Mouse (Mus musculus) MEL (cell line): ENCODE measurements at regions not wholly inside any gene's neighbourhood (a gene's known extent, or its start where the extent isn't known, plus 50 kb on each side); places are given as distances from the start of the nearest gene placed in this dataset.
A peak's percentile ranks its signal among the peaks of the same experiment; 100 is the strongest.

Experiments used
- DNase-seq: peaks from one replicate; pipeline ENCODE4 v3.0.0; 2011; ENCODE audit warnings: low read depth, low spot score
- H3K27ac ChIP-seq: 2 replicates; pipeline ENCODE4 v1.5.1; 2012; ENCODE audit warnings: low read depth, mild to moderate bottlenecking, control low read depth, low read length, moderate library complexity; ENCODE audit not compliant: control insufficient read depth
- H3K27me3 ChIP-seq, 2 experiments: fragments of 150-350 bp in 1 of 2; sonication (generic) in 1 of 2; 2 replicates each; pipeline ENCODE4 v1.6.1; 2012; ENCODE audit warnings: low read length in 2 of 2, mild to moderate bottlenecking in 2 of 2, improper control_type of control experiment in 1 of 2, moderate library complexity in 1 of 2; ENCODE audit not compliant: insufficient read depth in 2 of 2, control insufficient read depth in 1 of 2
- H3K36me3 ChIP-seq, 2 experiments: 2 replicates each; pipeline ENCODE4 v1.6.1; 2012 to 2014; ENCODE audit warnings: low read length in 2 of 2, improper control_type of control experiment in 1 of 2, inconsistent platforms in 1 of 2, mild to moderate bottlenecking in 1 of 2; ENCODE audit not compliant: insufficient read depth in 2 of 2, control insufficient read depth in 1 of 2
- H3K4me1 ChIP-seq, 2 experiments: fragments of 150-350 bp in 1 of 2; sonication (generic) in 1 of 2; 2 replicates each; pipeline ENCODE4 v1.6.1; 2012; ENCODE audit warnings: low read length in 2 of 2, improper control_type of control experiment in 1 of 2, mild to moderate bottlenecking in 1 of 2; ENCODE audit not compliant: insufficient read depth in 2 of 2, control insufficient read depth in 1 of 2
- H3K4me3 ChIP-seq, 2 experiments: fragments of 150-350 bp in 1 of 2; sonication (generic) in 1 of 2; 2 replicates each; pipeline ENCODE4 v1.5.1; 2012; ENCODE audit warnings: low read depth in 2 of 2, low read length in 2 of 2, mild to moderate bottlenecking in 2 of 2, moderate library complexity in 2 of 2, control low read depth in 1 of 2, improper control_type of control experiment in 1 of 2; ENCODE audit not compliant: control insufficient read depth in 1 of 2, insufficient read depth in 1 of 2
- H3K79me2 ChIP-seq: 2 replicates; pipeline ENCODE4 v1.6.1; 2012; ENCODE audit warnings: mild to moderate bottlenecking, low read length, moderate library complexity; ENCODE audit not compliant: control insufficient read depth, poor library complexity, insufficient read depth
- H3K9ac ChIP-seq: 2 replicates; pipeline ENCODE4 v1.6.1; 2012; ENCODE audit warnings: low read depth, mild to moderate bottlenecking, control low read depth, low read length, moderate library complexity; ENCODE audit not compliant: control insufficient read depth, poor library complexity, severe bottlenecking
- H3K9me3 ChIP-seq: fragments of 150-350 bp; sonication (generic); replicated peaks from 2 replicates; pipeline ENCODE4 v1.6.1; 2012; ENCODE audit warnings: mild to moderate bottlenecking, low read length, improper control_type of control experiment, moderate library complexity; ENCODE audit not compliant: insufficient read depth
- BHLHE40 ChIP-seq: IDR thresholded peaks from 2 replicates; pipeline ENCODE4 v1.6.1; 2012; ENCODE audit warnings: low read depth, mild to moderate bottlenecking, inconsistent platforms, low read length, improper control_type of control experiment, borderline replicate concordance
- CHD1 ChIP-seq: IDR thresholded peaks from 2 replicates; pipeline ENCODE4 v1.6.1; 2012; ENCODE audit warnings: low read depth, mild to moderate bottlenecking, inconsistent platforms, low read length, improper control_type of control experiment
- CHD2 ChIP-seq: IDR thresholded peaks from 2 replicates; pipeline ENCODE4 v1.6.1; 2011; ENCODE audit warnings: low read length, improper control_type of control experiment
- CTCF ChIP-seq, 3 experiments: IDR thresholded peaks in 2 of 3; conservative IDR thresholded peaks in 1 of 3; 2 replicates each; pipeline ENCODE4 v1.5.1; 2011 to 2012; ENCODE audit warnings: low read length in 3 of 3, low read depth in 2 of 3, mild to moderate bottlenecking in 2 of 3, improper control_type of control experiment in 1 of 3, inconsistent platforms in 1 of 3, mixed read lengths in 1 of 3, moderate library complexity in 1 of 3; ENCODE audit not compliant: control insufficient read depth in 1 of 3, insufficient read depth in 1 of 3, poor library complexity in 1 of 3, severe bottlenecking in 1 of 3
- ELF1 ChIP-seq: IDR thresholded peaks from 2 replicates; pipeline ENCODE4 v1.6.1; 2014; ENCODE audit warnings: low read depth, mild to moderate bottlenecking, inconsistent platforms, low read length, improper control_type of control experiment, moderate library complexity
- EP300 ChIP-seq, 2 experiments: IDR thresholded peaks; 2 replicates each; pipeline ENCODE4 v1.6.1; 2011; ENCODE audit warnings: improper control_type of control experiment in 2 of 2, low read length in 2 of 2, low read depth in 1 of 2, mild to moderate bottlenecking in 1 of 2
- GABPA ChIP-seq: IDR thresholded peaks from 2 replicates; pipeline ENCODE4 v1.6.1; 2012; ENCODE audit warnings: low read depth, mild to moderate bottlenecking, inconsistent platforms, low read length, improper control_type of control experiment, moderate library complexity
- HCFC1 ChIP-seq: IDR thresholded peaks from 2 replicates; pipeline ENCODE4 v1.6.1; 2012; ENCODE audit warnings: low read depth, mild to moderate bottlenecking, inconsistent platforms, low read length, improper control_type of control experiment, moderate library complexity
- JUND ChIP-seq: IDR thresholded peaks from 2 replicates; pipeline ENCODE4 v1.6.1; 2011; ENCODE audit warnings: low read depth, mild to moderate bottlenecking, improper control_type of control experiment, low read length
- KAT2A ChIP-seq: conservative IDR thresholded peaks from 2 replicates; pipeline ENCODE4 v1.6.1; 2012; ENCODE audit warnings: low read depth, low read length, improper control_type of control experiment, inconsistent platforms
- MAFK ChIP-seq: IDR thresholded peaks from 2 replicates; pipeline ENCODE4 v1.6.1; 2011; ENCODE audit warnings: low read depth, mild to moderate bottlenecking, low read length, improper control_type of control experiment, borderline replicate concordance
- MAX ChIP-seq: IDR thresholded peaks from 2 replicates; pipeline ENCODE4 v1.6.1; 2011; ENCODE audit warnings: low read length, improper control_type of control experiment
- MAZ ChIP-seq: IDR thresholded peaks from 2 replicates; pipeline ENCODE4 v1.6.1; 2012; ENCODE audit warnings: low read depth, mild to moderate bottlenecking, inconsistent platforms, low read length, improper control_type of control experiment
- MEF2A ChIP-seq: IDR thresholded peaks from 2 replicates; pipeline ENCODE4 v1.6.1; 2014; ENCODE audit warnings: low read depth, mild to moderate bottlenecking, inconsistent platforms, low read length, improper control_type of control experiment; ENCODE audit not compliant: poor library complexity, insufficient replicate concordance, severe bottlenecking; ENCODE audit errors: extremely low read depth
- MXI1 ChIP-seq: IDR thresholded peaks from 2 replicates; pipeline ENCODE4 v1.6.1; 2011; ENCODE audit warnings: mild to moderate bottlenecking, low read depth, low read length, improper control_type of control experiment
- MYB ChIP-seq: IDR thresholded peaks from 2 replicates; pipeline ENCODE4 v1.6.1; 2011; ENCODE audit warnings: mild to moderate bottlenecking, low read depth, low read length, improper control_type of control experiment
- POLR2A ChIP-seq, 2 experiments: IDR thresholded peaks; 2 replicates each; pipeline ENCODE4 v1.6.1; 2011 to 2012; ENCODE audit warnings: low read length in 2 of 2, mild to moderate bottlenecking in 2 of 2, control low read depth in 1 of 2, improper control_type of control experiment in 1 of 2, low read depth in 1 of 2, moderate library complexity in 1 of 2; ENCODE audit not compliant: control insufficient read depth in 1 of 2, insufficient read depth in 1 of 2, poor library complexity in 1 of 2
- POLR2AphosphoS2 ChIP-seq: IDR thresholded peaks from 2 replicates; pipeline ENCODE4 v1.6.1; 2011; ENCODE audit warnings: low read length, improper control_type of control experiment
- POLR2AphosphoS5 ChIP-seq: IDR thresholded peaks from 2 replicates; pipeline ENCODE4 v1.6.1; 2012; ENCODE audit warnings: low read depth, borderline replicate concordance, mild to moderate bottlenecking, inconsistent platforms, low read length, moderate library complexity, mixed read lengths
- RCOR1 ChIP-seq: IDR thresholded peaks from 2 replicates; pipeline ENCODE4 v1.6.1; 2012; ENCODE audit warnings: low read depth, mild to moderate bottlenecking, inconsistent platforms, low read length, improper control_type of control experiment
- SIN3A ChIP-seq: IDR thresholded peaks from 2 replicates; pipeline ENCODE4 v1.6.1; 2012; ENCODE audit warnings: low read length, improper control_type of control experiment, inconsistent platforms
- SMC3 ChIP-seq: IDR thresholded peaks from 2 replicates; pipeline ENCODE4 v1.6.1; 2011; ENCODE audit warnings: low read depth, low read length, improper control_type of control experiment
- TBP ChIP-seq: IDR thresholded peaks from 2 replicates; pipeline ENCODE4 v1.8.0; 2011; ENCODE audit warnings: low read depth, low read length, improper control_type of control experiment
- TCF12 ChIP-seq: IDR thresholded peaks from 2 replicates; pipeline ENCODE4 v1.6.1; 2014; ENCODE audit warnings: low read depth, mild to moderate bottlenecking, inconsistent platforms, low read length, improper control_type of control experiment, moderate library complexity
- USF1 ChIP-seq: IDR thresholded peaks from 2 replicates; pipeline ENCODE4 v1.6.1; 2014; ENCODE audit warnings: low read depth, mild to moderate bottlenecking, inconsistent platforms, low read length, improper control_type of control experiment, moderate library complexity
- USF2 ChIP-seq, 2 experiments: IDR thresholded peaks; 2 replicates each; pipeline ENCODE4 v1.6.1; 2011 to 2012; ENCODE audit warnings: improper control_type of control experiment in 2 of 2, low read length in 2 of 2, borderline replicate concordance in 1 of 2, inconsistent platforms in 1 of 2, low read depth in 1 of 2, mild to moderate bottlenecking in 1 of 2; ENCODE audit not compliant: insufficient read depth in 1 of 2
- ZNF384 ChIP-seq: IDR thresholded peaks from 2 replicates; pipeline ENCODE4 v1.6.1; 2012; ENCODE audit warnings: low read depth, mild to moderate bottlenecking, inconsistent platforms, low read length, improper control_type of control experiment

DNA sequence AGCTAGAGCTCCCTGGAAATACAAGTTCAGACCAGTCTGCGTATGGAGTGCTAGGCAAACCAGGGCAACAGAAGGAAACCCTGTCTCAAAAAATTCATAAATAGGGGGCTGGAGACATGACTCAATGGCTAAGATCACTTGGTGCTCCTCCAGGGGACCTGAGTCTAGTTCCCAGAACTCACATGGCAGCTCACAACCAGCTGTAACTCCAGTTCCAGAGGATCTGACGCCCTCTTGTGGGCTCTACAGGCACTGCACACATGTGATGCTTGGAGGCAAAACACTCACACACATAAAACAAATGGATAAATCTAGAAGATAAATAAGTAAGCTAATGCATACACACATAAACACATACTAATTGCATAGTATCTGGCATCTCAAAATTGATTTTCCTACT, 59.1 kb upstream of the Ephb1 start:
- no peaks in the 10 kb centered on the region for H3K4me1 ChIP-seq

GRCm38 (mm10) chr9:102410666-102411065, 56.2 kb upstream of the Ephb1 start:
- H3K79me2 ChIP-seq: no peaks in the 10 kb centered on the region
- no peak for DNase-seq
- H3K36me3 ChIP-seq: no peaks in the 10 kb centered on the region
- no peaks in the 10 kb centered on the region for H3K9me3 ChIP-seq
- TF ChIP-seq HCFC1 (no peak), CHD1 (no peak), TBP (no peak), ZNF384 (no peak), POLR2A (IDR thresholded peaks at IDR 0.05; ENCODE audit: control insufficient read depth in 1 of 2, insufficient read depth in 1 of 2, low read depth in 1 of 2, low read length in 2 of 2, poor library complexity in 1 of 2) (no peak)
- no peak overlapping the region for H3K9ac ChIP-seq
- H3K4me3 ChIP-seq: no peak overlapping the region
- no peak overlapping the region for H3K27ac ChIP-seq
- H3K4me1 ChIP-seq: no peaks in the 10 kb centered on the region
- H3K27me3 ChIP-seq: no peaks in the 10 kb centered on the region; a peak in 1 of 4 replicates

More for the DNA sequence above, 59.1 kb upstream of the Ephb1 start:
- Histone ChIP-seq H3K9me3 (no peaks in the 10 kb centered on the region), H3K36me3 (no peaks in the 10 kb centered on the region), H3K9ac (no peak overlapping the region), H3K27ac (no peak overlapping the region), H3K27me3 (no peaks in the 10 kb centered on the region; a peak in 1 of 4 replicates), H3K79me2 (no peaks in the 10 kb centered on the region), H3K4me3 (no peak overlapping the region)
- TF ChIP-seq JUND: no peak
- TF ChIP-seq CTCF (IDR thresholded peaks at IDR 0.05 in 2 of 3, conservative IDR thresholded peaks at IDR 0.05 in 1 of 3; ENCODE audit: control insufficient read depth in 1 of 3, insufficient read depth in 1 of 3, low read depth in 2 of 3, low read length in 3 of 3, poor library complexity in 1 of 3, severe bottlenecking in 1 of 3): peak; percentile 8 to 19 (median 12); a peak in 2 of 6 replicates
- no peak for TF ChIP-seq MAFK
- TF ChIP-seq USF2 (IDR thresholded peaks at IDR 0.05; ENCODE audit: borderline replicate concordance in 1 of 2, insufficient read depth in 1 of 2, low read depth in 1 of 2, low read length in 2 of 2): no peak
- TF ChIP-seq MAX: no peak
- DNase-seq: no peak

- TF ChIP-seq CHD2 (no peak), BHLHE40 (no peak), POLR2AphosphoS2 (no peak), POLR2AphosphoS5 (no peak), MEF2A (no peak), EP300 (IDR thresholded peaks at IDR 0.05; ENCODE audit: low read depth in 1 of 2, low read length in 2 of 2) (no peak), CTCF (IDR thresholded peaks at IDR 0.05 in 2 of 3, conservative IDR thresholded peaks at IDR 0.05 in 1 of 3; ENCODE audit: control insufficient read depth in 1 of 3, insufficient read depth in 1 of 3, low read depth in 2 of 3, low read length in 3 of 3, poor library complexity in 1 of 3, severe bottlenecking in 1 of 3) (no peak), MXI1 (no peak), KAT2A (no peak), SMC3 (no peak), CHD1 (no peak), ELF1 (no peak), SIN3A (no peak), TCF12 (no peak), GABPA (no peak), RCOR1 (no peak), USF1 (no peak), MYB (no peak), MAZ (no peak), MAFK (no peak)
- no peak for DNase-seq
- H3K27me3 ChIP-seq: no peaks in the 10 kb centered on the region; a peak in 1 of 4 replicates
- H3K9me3 ChIP-seq: no peaks in the 10 kb centered on the region
- H3K79me2 ChIP-seq: no peaks in the 10 kb centered on the region
- H3K9ac ChIP-seq: no peak overlapping the region
- no peak overlapping the region for H3K27ac ChIP-seq
- H3K4me1 ChIP-seq: no peaks in the 10 kb centered on the region
- H3K36me3 ChIP-seq: no peaks in the 10 kb centered on the region
- H3K4me3 ChIP-seq: no peak overlapping the region
Measured at GRCm38 (mm10) chr9:102406017-102406416, 51.5 kb upstream of the Ephb1 start.
